Mouse (Mus musculus): ENCODE measurements around the gene Arg2. TPM values are rescaled to one million over a fixed set of nuclear protein-coding genes. Genes with fewer than 3 reads are reported as not detected.

The Arg2 gene
- polyA plus RNA-seq, 1 experiment from 2014 or later: not detected

GRCm38 (mm10) chr12:79141384-79141783 is 10.8 kb downstream of the Arg2 start:
- Histone ChIP-seq H3K4me2 (no peak overlapping the region), H3K36me3 (ENCODE audit: control insufficient read depth, insufficient read depth, low read length) (no peaks in the 10 kb centered on the region), H3K9ac (ENCODE audit: low read depth, low read length) (no peak overlapping the region), H3K27ac (ENCODE audit: low read depth, low read length) (no peak overlapping the region), H3K9me3 (ENCODE audit: control insufficient read depth, low read length) (no peaks in the 10 kb centered on the region), H3K4me3 (ENCODE audit: low read depth, low read length) (no peak overlapping the region), H3K27me3 (replicated peaks; ENCODE audit: control insufficient read depth, insufficient read depth, low read length) (no peaks in the 10 kb centered on the region), H3K4me1 (replicated peaks; ENCODE audit: control insufficient read depth, insufficient read depth, low read length) (no peaks in the 10 kb centered on the region)
- no peak for DNase-seq (ENCODE audit: low spot score)
- no peak for ATAC-seq (replicated peaks; ENCODE audit: low FRiP score)

- ATAC-seq (replicated peaks; ENCODE audit: low FRiP score): no peak
- Histone ChIP-seq H3K9me3 (ENCODE audit: control insufficient read depth, low read length) (no peaks in the 10 kb centered on the region), H3K4me2 (no peak overlapping the region), H3K4me3 (ENCODE audit: low read depth, low read length) (no peak overlapping the region), H3K27ac (ENCODE audit: low read depth, low read length) (no peak overlapping the region), H3K4me1 (replicated peaks; ENCODE audit: control insufficient read depth, insufficient read depth, low read length) (no peaks in the 10 kb centered on the region), H3K9ac (ENCODE audit: low read depth, low read length) (no peak overlapping the region), H3K27me3 (replicated peaks; ENCODE audit: control insufficient read depth, insufficient read depth, low read length) (no peaks in the 10 kb centered on the region), H3K36me3 (ENCODE audit: control insufficient read depth, insufficient read depth, low read length) (0 out of 2 replicates have a peak, but pooled peaks cover 4% of the 10 kb centered on the region)
- DNase-seq (ENCODE audit: low spot score): no peak
- 92% methylated on average over 6 of the region's 6 CpGs for WGBS
Measured at GRCm38 (mm10) chr12:79149653-79150052, 19.1 kb downstream of the Arg2 start.

- Histone ChIP-seq H3K4me3 (ENCODE audit: low read depth, low read length) (no peak overlapping the region), H3K9ac (ENCODE audit: low read depth, low read length) (no peak overlapping the region), H3K27ac (ENCODE audit: low read depth, low read length) (no peak overlapping the region), H3K4me1 (replicated peaks; ENCODE audit: control insufficient read depth, insufficient read depth, low read length) (no peaks in the 10 kb centered on the region), H3K9me3 (ENCODE audit: control insufficient read depth, low read length) (no peaks in the 10 kb centered on the region), H3K27me3 (replicated peaks; ENCODE audit: control insufficient read depth, insufficient read depth, low read length) (no peaks in the 10 kb centered on the region), H3K4me2 (no peak overlapping the region), H3K36me3 (ENCODE audit: control insufficient read depth, insufficient read depth, low read length) (peaks cover 18% of the 10 kb centered on the region)
- DNase-seq (ENCODE audit: low spot score) (no peak), ATAC-seq (replicated peaks; ENCODE audit: low FRiP score) (no peak)
- 87% methylated on average over 3 of the region's 3 CpGs for WGBS
Measured at GRCm38 (mm10) chr12:79162876-79163275, 32.3 kb downstream of the Arg2 start.

- Histone ChIP-seq H3K4me3 (ENCODE audit: low read depth, low read length) (no peak overlapping the region), H3K4me2 (no peak overlapping the region), H3K36me3 (ENCODE audit: control insufficient read depth, insufficient read depth, low read length) (peaks cover 9% of the 10 kb centered on the region; the same call in 1 of the 2 replicates), H3K9ac (ENCODE audit: low read depth, low read length) (no peak overlapping the region), H3K9me3 (ENCODE audit: control insufficient read depth, low read length) (no peaks in the 10 kb centered on the region), H3K4me1 (replicated peaks; ENCODE audit: control insufficient read depth, insufficient read depth, low read length) (peaks cover 7% of the 10 kb centered on the region), H3K27me3 (replicated peaks; ENCODE audit: control insufficient read depth, insufficient read depth, low read length) (no peaks in the 10 kb centered on the region), H3K27ac (ENCODE audit: low read depth, low read length) (no peak overlapping the region)
- ATAC-seq (replicated peaks; ENCODE audit: low FRiP score) (no peak), DNase-seq (ENCODE audit: low spot score) (no peak)
Measured at GRCm38 (mm10) chr12:79169173-79169572, 38.6 kb downstream of the Arg2 start.

DNA sequence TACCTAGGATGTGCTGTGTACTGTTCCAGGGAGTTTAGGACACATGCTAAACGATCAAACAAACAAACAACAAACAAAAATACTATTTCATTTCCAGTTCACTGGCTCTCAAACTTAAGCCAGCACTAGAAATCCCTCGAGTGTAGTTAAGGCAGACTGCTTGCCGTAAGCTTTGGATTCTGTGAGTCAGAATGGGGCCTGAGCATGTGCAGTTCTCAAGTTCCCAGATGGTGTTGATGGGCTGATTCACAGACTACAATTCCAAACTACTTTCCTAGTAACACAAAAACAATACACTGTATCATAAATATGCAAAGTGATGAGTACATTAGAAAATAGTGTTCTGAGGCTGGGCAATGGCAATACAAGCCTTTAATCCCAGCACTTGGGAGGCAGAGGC is 39.8 kb downstream of the Arg2 start:
- no peak overlapping the region for H3K4me3 ChIP-seq (ENCODE audit: low read depth, low read length)
- no peaks in the 10 kb centered on the region for H3K27me3 ChIP-seq (replicated peaks; ENCODE audit: control insufficient read depth, insufficient read depth, low read length)
- no peak overlapping the region for H3K4me2 ChIP-seq
- no peak overlapping the region for H3K27ac ChIP-seq (ENCODE audit: low read depth, low read length)
- ATAC-seq (replicated peaks; ENCODE audit: low FRiP score) (no peak), DNase-seq (ENCODE audit: low spot score) (no peak)
- peaks cover 6% of the 10 kb centered on the region; the same call in 1 of the 2 replicates for H3K36me3 ChIP-seq (ENCODE audit: control insufficient read depth, insufficient read depth, low read length)
- H3K9me3 ChIP-seq (ENCODE audit: control insufficient read depth, low read length): no peaks in the 10 kb centered on the region
- H3K9ac ChIP-seq (ENCODE audit: low read depth, low read length): no peak overlapping the region
- WGBS: 81% methylated on average over 3 of the region's 3 CpGs
- peaks cover 7% of the 10 kb centered on the region for H3K4me1 ChIP-seq (replicated peaks; ENCODE audit: control insufficient read depth, insufficient read depth, low read length)

- peaks cover 7% of the 10 kb centered on the region for H3K4me1 ChIP-seq (replicated peaks; ENCODE audit: control insufficient read depth, insufficient read depth, low read length)
- DNase-seq (ENCODE audit: low spot score) (no peak), ATAC-seq (replicated peaks; ENCODE audit: low FRiP score) (no peak)
- H3K4me2 ChIP-seq: peak overlapping the region; percentile 65
- 37% methylated on average over 12 of the region's 12 CpGs for WGBS
- H3K4me3 ChIP-seq (ENCODE audit: low read depth, low read length): peak overlapping the region; percentile 96
- H3K27ac ChIP-seq (ENCODE audit: low read depth, low read length): no peak overlapping the region; the same call in 1 of the 2 replicates
- H3K27me3 ChIP-seq (replicated peaks; ENCODE audit: control insufficient read depth, insufficient read depth, low read length): no peaks in the 10 kb centered on the region
- no peaks in the 10 kb centered on the region for H3K9me3 ChIP-seq (ENCODE audit: control insufficient read depth, low read length)
- H3K36me3 ChIP-seq (ENCODE audit: control insufficient read depth, insufficient read depth, low read length): peaks cover 8% of the 10 kb centered on the region; the same call in 1 of the 2 replicates
- H3K9ac ChIP-seq (ENCODE audit: low read depth, low read length): peak overlapping the region; percentile 83
Measured at GRCm38 (mm10) chr12:79171269-79171995, 40.9 kb downstream of the Arg2 start.

GRCm38 (mm10) chr12:79172019-79172941 is 41.7 kb downstream of the Arg2 start, which contains the start of gene Vti1b:
Gene Vti1b (minus strand): TSS chr12:79172667.
- peak; percentile 91 for DNase-seq (ENCODE audit: low spot score)
- H3K4me2 ChIP-seq: peak within 1 kb of the TSS; percentile 65
- H3K27me3 ChIP-seq (replicated peaks; ENCODE audit: control insufficient read depth, insufficient read depth, low read length): no peaks in the 10 kb centered on the region
- H3K9ac ChIP-seq (ENCODE audit: low read depth, low read length): peak within 1 kb of the TSS; percentile 83
- H3K27ac ChIP-seq (ENCODE audit: low read depth, low read length): peak within 1 kb of the TSS; percentile 80
- WGBS: under 1% methylated on average over 73 of the region's 73 CpGs
- H3K9me3 ChIP-seq (ENCODE audit: control insufficient read depth, low read length): no peaks in the 10 kb centered on the region
- peaks cover 7% of the 10 kb centered on the region for H3K4me1 ChIP-seq (replicated peaks; ENCODE audit: control insufficient read depth, insufficient read depth, low read length)
- H3K36me3 ChIP-seq (ENCODE audit: control insufficient read depth, insufficient read depth, low read length): peaks cover 8% of the 10 kb centered on the region; the same call in 1 of the 2 replicates
- H3K4me3 ChIP-seq (ENCODE audit: low read depth, low read length): peak within 1 kb of the TSS; percentile 96
- peak; percentile 97 for ATAC-seq (replicated peaks; ENCODE audit: low FRiP score)

- DNase-seq (ENCODE audit: low spot score): no peak
- no peak overlapping the region for H3K4me2 ChIP-seq
- H3K4me3 ChIP-seq (ENCODE audit: low read depth, low read length): no peak overlapping the region
- H3K27ac ChIP-seq (ENCODE audit: low read depth, low read length): peak overlapping the region; percentile 5; the same call in 1 of the 2 replicates
- H3K9me3 ChIP-seq (ENCODE audit: control insufficient read depth, low read length): no peaks in the 10 kb centered on the region
- WGBS: 54% methylated on average over 5 of the region's 5 CpGs
- H3K36me3 ChIP-seq (ENCODE audit: control insufficient read depth, insufficient read depth, low read length): peaks cover 8% of the 10 kb centered on the region; the same call in 1 of the 2 replicates
- peaks cover 7% of the 10 kb centered on the region for H3K4me1 ChIP-seq (replicated peaks; ENCODE audit: control insufficient read depth, insufficient read depth, low read length)
- ATAC-seq (replicated peaks; ENCODE audit: low FRiP score): no peak
- no peak overlapping the region for H3K9ac ChIP-seq (ENCODE audit: low read depth, low read length)
- no peaks in the 10 kb centered on the region for H3K27me3 ChIP-seq (replicated peaks; ENCODE audit: control insufficient read depth, insufficient read depth, low read length)
Measured at GRCm38 (mm10) chr12:79173721-79174120, 43.1 kb downstream of the Arg2 start.

All from liver, embryonic 11.5 days (tissue).